Mouse (Mus musculus): ENCODE data around the gene Kat5.
A peak's percentile ranks its signal among the peaks of the same experiment; 100 is the strongest.

Gene Kat5

GRCm38 (mm10) chr19:5609547-5610404, at the start of gene Kat5:
Kat5 (minus strand) TSS chr19:5610237.
- DNase-seq (ENCODE audit: low spot score) = peak; percentile 81

DNA sequence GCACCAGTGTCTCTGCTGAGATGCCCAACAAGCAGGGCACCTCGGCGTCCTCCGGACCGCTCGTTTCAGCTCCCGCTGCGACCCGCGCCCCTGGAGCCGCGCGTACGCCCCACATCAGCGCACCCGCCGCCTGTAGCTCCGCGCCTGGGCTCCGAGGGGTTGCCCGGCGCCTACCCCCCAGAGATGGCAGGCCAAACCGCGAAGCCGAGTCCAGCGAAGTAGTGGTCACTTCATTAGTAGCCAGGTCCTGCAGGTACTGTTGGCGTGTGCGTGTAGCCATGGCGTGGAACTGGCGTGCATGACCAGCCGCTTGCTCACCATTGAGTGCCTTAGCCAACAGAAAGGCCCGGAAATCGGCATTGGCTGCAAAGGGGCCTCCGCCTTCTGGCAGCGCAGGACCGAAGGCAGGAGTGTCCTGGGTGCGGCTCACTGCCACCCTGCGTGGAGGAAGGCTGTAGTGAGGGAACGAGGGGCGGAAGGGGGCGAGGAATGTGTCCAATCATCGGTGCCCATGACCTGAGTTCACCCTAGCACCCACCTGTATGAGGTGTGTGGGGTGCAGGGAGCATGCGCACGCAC, 44.8 kb upstream of the Kat5 start:
- no peak for DNase-seq (ENCODE audit: low spot score)

- DNase-seq (ENCODE audit: low spot score) = no peak
Measured at GRCm38 (mm10) chr19:5653969-5654719, 44.1 kb upstream of the Kat5 start.

GRCm38 (mm10) chr19:5652570-5652969, 42.5 kb upstream of the Kat5 start:
- no peak for DNase-seq (ENCODE audit: low spot score)

DNA sequence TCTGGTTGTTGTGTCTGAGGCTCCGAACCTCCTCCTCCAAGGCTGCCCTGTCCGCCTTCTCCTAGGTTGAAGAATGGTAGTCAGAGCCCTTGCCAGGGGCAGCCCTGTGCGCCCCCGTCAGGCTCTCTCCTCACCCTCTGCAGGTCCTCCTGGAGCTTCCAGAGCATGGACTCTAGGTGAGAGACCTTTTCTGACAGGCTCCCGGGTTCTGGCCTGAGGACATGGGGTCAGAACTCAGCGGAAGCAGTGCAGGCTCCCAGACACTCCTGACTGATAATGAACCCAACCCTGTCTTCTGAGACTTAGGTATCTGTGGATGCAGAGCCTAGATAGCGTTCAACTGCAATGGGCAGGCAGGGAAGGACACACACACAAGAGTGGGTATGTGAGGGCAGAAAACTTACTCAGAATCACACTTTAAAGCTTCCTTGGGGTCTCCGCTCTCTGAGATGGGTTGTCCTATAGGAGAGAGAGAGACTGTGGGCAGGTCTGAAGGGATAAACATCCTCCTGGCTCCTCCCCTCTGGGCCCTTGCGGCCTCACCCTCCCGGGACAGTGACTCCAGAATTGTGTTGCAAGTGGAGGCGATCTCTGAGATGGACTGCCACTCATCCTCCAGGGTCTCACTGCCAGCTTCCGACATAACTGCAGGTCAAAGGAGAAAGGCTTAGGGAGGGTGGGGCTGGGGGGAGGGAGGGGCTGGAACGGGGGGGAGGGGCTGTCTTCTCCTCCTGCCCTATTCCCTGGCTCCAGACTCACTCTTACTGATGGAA, 41.7 kb upstream of the Kat5 start:
- DNase-seq (ENCODE audit: low spot score) = no peak

DNA sequence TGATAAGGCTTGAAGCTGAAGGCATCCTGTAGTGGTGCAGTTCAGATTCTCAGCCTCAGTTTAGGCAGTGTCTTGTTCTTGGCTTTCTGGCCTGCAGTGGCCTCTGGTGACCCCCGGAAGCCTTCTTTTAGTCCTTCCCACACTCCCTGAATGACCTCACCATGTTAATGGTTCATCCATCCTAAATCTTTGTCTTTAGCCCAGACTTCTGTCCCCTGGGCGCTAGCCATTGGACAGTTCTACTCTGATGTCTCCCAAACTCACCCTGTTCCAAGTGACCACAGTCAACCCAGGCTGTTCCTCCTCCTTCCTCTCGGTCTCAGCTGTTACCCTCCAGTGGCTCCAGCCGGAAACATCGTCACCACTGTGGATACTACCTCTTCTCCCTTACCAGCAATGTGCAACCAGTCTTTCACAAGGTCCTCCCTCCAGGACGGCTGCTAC, 39.3 kb upstream of the Kat5 start:
- DNase-seq (ENCODE audit: low spot score) = no peak

GRCm38 (mm10) chr19:5648401-5649297, 38.6 kb upstream of the Kat5 start:
- DNase-seq (ENCODE audit: low spot score) = peak; percentile 81

DNA sequence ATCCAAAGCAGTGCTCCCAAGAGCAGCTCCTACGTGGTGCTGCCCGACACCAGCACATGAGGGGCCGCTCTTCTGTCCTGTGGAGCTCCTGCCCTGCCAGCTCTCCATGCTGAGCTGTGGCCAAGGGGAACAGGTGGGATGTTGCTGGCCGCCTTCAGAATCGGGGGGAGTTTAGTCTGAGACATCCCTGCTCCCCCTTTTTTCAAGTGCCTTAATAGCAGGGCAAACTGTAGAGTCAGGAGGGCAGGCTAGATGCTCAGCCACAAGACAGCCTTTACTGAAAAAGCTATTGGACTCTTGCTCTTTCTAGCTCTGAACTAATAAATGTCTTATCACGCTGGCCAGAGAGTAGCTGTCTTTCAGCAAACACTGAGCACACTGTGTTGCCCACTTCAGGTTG, 37.8 kb upstream of the Kat5 start:
- no peak for DNase-seq (ENCODE audit: low spot score)

DNA sequence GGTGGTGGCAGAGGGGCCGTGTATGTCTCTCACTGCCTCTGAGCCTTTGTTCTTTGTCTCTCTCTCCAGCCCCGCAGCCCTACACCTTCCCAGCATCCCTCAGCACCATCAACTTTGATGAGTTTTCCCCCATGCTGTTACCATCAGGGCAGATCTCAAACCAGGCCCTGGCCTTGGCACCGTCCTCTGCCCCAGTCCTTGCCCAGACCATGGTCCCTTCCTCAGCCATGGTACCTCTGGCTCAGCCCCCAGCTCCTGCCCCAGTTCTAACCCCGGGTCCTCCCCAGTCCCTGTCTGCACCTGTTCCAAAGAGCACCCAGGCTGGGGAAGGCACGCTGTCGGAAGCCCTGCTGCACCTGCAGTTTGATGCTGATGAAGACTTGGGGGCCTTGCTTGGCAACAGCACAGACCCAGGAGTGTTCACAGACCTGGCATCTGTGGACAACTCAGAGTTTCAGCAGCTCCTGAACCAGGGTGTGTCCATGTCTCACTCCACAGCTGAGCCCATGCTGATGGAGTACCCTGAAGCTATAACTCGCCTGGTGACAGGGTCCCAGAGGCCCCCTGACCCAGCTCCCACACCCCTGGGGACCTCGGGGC, 36.8 kb upstream of the Kat5 start:
- DNase-seq (ENCODE audit: low spot score) = no peak

DNA sequence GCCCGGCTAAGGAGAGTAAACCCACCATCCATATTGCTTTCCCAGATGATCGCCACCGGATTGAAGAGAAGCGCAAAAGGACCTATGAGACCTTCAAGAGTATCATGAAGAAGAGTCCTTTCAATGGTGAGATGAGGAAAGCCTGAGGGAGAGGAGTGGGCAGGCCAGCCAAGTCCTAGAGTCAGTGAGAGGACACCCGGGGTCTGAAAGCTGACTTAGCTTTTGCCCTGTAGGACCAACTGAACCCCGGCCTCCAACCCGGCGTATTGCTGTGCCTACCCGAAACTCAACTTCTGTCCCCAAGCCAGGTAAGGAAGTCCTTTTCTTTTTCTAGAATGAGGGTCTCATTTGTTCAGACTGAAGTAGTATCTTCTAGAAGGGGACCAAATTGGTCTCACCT, 35.2 kb upstream of the Kat5 start:
- DNase-seq (ENCODE audit: low spot score) = no peak

GRCm38 (mm10) chr19:5641641-5642040, 31.6 kb upstream of the Kat5 start:
- no peak for DNase-seq (ENCODE audit: low spot score)

GRCm38 (mm10) chr19:5641021-5641420, 31.0 kb upstream of the Kat5 start:
- no peak for DNase-seq (ENCODE audit: low spot score)

- DNase-seq (ENCODE audit: low spot score) = no peak
Measured at GRCm38 (mm10) chr19:5640339-5640738, 30.3 kb upstream of the Kat5 start.

GRCm38 (mm10) chr19:5638416-5639005, 28.5 kb upstream of the Kat5 start:
- no peak for DNase-seq (ENCODE audit: low spot score)

DNA sequence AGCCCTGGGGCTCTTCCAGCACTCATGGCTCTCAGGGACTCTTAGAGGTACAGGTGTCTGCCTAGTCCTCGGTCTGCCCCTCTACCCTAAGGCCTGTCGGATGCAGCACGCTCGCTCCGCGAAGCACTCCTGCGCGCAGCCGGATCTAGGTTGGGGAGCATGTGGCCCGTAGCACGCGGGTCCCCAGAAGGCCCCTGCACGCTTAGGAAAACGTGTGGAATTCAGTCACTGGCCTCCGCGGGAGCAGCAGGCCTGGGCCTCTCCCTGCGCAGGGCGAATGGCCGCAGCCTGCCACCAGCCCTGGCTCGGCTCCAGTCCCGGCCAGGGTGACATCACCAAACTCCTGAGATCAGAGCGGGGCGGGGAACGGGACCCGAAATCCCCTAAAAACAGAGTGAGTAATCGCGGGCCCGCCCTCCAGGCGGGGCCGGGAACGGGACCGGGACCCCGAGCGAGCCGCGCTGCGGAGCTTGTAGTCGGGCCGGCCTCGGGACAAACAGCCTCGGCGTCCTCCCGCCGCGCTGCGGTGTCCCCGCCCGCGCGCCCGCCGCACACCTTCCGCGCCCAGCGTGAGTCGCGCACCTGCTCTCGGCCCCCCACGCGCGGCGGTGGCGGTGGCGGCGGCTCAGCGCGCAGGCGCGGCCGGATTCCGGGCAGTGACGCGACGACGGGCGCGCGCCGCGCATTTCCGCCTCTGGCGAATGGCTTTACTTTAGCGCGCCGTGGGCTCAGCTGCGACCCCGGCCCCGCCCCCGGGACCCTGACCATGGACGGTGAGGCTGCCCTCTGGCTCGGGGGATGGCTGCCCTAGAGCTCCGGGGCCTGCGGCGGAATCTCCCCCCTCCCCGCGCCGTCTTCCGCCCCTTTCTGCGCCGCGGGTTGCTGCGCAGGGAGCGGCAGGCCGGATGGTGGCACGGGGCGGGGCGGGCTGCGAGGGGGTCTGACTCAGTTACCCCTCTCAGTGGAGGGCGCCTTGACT, 27.3 kb upstream of the Kat5 start, which contains the start of gene Rela:
TSS of gene Rela (plus strand) at position 415 of the 979 bp plus-strand sequence.
- DNase-seq (ENCODE audit: low spot score) = peak; percentile 88

- no peak for DNase-seq (ENCODE audit: low spot score)
Measured at GRCm38 (mm10) chr19:5636571-5637041, 26.6 kb upstream of the Kat5 start.

DNA sequence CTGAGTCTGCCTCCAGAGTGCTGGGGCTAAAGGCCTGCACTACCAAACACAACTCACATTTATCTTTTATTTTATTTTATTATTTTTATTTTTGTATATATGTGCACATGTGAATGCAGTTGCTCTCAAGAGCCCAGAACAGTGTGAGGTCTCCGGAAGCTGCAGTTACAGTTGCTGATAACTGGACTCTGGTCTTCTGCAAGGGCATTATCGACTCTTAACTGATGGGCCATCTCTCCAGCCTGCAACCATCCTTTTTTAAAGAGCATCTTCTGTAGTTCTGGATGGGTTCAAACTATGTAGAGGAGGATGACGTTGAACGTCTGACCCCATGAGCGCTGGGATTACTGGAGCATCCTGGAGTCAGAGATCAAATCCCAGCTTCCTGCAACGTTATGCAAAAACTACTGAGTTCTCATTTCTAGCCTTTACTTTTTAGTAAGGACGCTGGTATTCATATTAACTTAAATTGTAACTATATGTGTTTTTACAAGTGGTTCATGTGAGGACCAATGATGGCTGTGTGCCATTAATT, 26.1 kb upstream of the Kat5 start:
- DNase-seq (ENCODE audit: low spot score) = no peak

- DNase-seq (ENCODE audit: low spot score) = no peak
Measured at GRCm38 (mm10) chr19:5632120-5632519, 22.1 kb upstream of the Kat5 start.

Data from ovary, adult 18-20 months (tissue).